Mouse (Mus musculus): ENCODE data around the gene Cntn4.
"Not testable (repeated sequence)": the region's sequence is repeated elsewhere in the genome, so short reads cannot be mapped to it uniquely, and the experiment has no call there.

Gene Cntn4

DNA sequence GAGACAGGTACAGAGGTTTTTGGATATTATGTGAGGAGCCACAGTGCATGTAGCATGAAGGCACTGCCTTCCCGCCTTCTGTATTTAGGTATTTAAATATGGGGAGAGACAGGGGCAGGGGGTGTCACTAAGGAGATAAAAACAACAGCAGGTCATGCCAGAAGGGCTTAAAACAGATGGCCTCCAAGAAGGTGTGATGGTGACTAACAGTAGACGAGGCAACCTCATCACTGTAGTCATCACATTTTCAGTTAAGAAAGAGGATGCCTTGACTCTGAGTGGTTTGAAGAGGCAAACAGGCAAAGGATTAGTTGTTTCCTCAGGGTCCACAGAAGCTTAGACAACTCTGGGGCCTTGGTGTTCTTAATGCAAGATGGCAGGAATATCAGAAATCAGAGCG is 655.0 kb downstream of the Cntn4 start:
- DNase-seq (ENCODE audit: low read depth) = no peak

DNA sequence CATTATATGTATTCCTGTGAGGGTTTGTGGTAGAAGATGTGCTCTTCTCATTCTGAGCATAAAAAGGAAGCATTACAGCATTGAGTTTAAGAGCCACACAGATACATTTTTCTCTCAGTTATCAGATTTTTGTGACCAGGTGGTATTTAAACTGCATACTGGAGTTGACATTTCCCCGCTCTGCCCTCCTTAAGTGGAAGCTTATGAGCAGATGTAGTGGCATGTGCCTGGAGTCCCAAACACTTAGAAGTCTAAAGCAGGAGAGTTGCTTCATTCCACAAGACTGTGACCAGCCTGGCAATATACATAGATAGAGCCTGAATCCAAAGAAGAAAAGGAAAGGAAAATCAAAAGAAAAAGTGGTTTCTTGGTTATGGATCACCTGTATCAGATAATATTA is 655.5 kb downstream of the Cntn4 start:
- DNase-seq (ENCODE audit: low read depth) = no peak

DNA sequence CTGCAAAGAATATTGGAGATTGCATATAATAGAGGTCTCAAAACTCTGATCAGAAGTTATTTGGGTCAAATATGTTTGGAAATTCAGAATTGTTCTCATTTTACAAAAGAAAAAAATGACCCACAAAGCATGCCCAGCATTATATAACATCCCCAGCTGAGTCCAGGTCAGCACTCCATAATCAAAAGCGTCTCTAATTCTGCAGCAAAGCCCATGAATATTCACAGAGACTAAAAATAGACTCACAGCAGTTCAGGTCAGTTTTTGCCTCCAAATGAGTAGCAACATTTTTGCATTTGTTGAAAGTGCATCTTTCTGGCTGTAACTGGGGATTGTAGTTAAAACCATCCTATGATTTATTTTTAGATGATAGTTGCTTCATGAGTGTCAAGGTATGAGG is 657.6 kb downstream of the Cntn4 start:
- DNase-seq (ENCODE audit: low read depth) = no peak

DNA sequence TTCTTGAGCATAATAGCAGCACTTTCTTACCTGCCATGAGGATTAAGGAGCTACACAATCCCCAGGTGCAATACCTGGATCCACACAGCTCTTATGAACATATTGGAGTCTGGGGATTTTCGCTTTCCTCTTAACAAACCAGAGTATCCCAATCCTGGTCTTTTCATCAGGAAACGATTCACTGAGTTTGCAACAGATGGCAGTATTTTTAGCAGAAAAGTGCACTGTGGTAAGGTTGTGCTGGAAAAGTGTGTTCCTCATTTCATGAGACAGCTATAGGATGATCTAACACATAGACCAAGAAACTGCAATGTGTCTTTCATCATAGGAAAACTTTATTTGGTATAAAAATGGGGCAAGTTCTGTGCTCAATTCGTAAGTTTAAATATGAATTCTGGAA is 659.3 kb downstream of the Cntn4 start:
- no peak for DNase-seq (ENCODE audit: low read depth)

DNA sequence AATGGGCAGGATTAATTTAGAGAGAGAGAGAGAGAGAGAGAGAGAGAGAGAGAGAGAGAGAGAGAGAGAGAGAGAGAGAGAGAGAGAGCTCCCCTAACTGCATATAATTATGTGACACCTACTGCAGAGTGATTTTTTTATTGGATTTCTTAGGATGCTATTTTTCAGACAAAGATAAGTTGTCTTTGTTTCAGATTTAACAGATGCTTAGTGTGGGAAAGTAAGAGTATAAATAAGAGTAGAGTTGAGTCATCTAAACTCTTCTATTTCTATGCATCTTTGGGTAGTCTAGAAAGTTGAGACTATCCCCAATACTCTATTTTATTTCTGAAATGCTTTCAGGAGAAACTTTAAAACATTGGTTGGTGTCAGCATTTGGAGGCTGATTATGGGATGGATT is 660.4 kb downstream of the Cntn4 start:
- no peak for DNase-seq (ENCODE audit: low read depth)

DNA sequence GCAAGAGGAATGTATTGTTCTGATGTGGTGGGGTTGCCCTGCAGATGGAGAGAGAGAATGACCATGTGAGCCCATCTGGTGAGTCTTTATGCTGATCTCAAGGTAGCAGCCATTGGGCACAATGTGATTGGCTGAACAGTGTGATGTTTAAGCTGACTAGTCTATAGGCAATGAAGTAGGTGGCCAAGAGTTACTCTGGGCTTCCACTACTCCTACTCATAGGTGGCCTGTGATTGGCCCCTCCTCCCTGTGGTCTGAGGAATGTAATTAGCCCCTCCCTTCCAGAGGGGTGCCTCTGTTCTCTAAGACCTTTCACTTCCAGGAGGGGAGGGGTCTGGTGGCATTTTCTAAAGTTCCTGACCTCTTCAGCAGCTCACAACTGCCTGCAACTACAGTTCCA is 663.7 kb downstream of the Cntn4 start:
- DNase-seq (ENCODE audit: low read depth) = no peak

DNA sequence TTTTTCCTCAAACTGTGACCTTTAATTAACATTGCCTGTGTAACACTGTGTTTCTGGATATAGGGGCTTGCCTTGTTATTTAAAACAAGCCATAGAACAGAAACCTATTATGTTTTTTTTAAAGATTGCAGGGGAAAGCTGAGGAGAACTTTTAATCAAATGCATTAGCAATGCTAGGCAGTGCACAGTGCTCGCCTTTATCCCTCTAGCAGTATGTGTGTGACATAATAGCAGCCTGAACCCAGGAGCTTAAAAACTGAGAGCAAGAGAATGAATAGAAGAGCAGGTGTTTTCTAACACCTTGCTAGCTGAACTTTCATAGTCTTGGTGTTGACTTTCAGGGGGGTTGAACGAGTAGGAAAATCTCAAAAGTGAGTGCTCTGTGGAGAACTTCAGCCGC is 672.6 kb downstream of the Cntn4 start:
- DNase-seq (ENCODE audit: low read depth) = no peak

DNA sequence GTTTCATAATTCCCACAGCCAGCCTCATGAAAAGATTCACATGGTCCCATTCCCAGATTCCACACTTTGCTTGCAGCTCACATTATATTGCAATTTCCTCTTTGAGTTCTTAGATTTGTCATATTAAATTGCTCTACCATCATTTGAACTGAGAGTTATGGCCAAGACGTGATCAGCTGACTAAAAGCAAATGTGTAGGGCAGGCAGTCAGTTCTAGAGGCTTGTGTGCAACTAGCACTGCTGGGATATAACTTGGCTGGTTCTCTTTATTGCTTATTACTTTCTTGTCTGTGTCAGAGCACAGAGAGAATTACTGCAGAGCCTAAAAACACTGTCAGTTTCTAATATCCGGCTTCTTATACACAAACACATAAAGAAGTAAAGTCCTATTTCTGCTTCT is 673.9 kb downstream of the Cntn4 start:
- no peak for DNase-seq (ENCODE audit: low read depth)

DNA sequence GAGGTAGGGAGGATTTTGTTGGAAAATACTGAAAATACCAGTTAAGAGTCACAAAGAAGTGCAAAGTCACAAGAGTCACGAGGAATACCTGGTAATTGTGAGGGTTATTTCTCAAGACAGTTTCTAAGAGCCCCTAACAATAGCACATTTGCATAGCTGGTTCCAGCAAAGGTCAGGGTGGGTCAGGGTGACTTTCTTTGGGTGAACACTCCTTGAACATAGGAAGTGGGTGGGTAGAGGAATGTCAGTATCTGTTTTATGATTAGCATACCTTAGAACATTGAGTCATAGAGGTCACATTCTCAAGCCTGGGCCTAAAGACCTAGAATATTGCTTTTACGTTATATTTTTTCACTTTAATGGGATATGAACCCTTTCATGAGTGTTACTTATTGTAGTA is 681.3 kb downstream of the Cntn4 start:
- DNase-seq (ENCODE audit: low read depth) = not testable (repeated sequence)

DNA sequence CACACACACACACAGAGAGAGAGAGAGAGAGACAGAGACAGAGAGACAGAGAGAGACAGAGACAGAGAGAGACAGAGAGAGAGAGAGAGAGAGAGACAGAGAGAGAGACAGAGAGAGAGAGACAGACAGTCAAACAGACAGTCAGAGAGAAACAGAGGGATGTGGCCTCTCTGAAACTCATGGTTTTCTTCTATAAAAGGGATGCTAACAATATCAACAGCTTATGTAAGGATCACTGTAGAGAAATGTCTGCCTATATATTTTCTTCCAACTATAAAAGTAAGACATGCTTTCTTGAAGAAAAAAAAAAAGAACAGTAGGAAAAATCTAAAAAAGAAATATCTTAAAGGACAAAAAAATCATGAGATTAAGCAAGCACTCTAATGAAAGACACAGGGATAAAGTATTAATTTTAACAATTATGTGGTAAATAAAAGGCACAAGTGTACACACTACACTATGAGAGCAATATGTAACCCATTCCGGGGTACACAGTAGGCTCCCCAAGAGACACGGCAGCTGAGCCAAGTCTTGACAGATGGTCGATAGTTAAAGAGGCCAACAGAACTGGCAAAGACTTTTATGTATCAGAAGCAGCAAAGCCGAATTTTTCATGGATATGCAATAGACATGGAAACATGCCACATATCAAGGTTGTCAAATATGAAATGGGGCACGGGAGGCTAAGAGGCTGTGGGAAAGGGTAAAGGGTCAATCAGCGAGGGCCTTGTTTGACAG is 704.0 kb downstream of the Cntn4 start:
- no peak for DNase-seq (ENCODE audit: low read depth)

DNA sequence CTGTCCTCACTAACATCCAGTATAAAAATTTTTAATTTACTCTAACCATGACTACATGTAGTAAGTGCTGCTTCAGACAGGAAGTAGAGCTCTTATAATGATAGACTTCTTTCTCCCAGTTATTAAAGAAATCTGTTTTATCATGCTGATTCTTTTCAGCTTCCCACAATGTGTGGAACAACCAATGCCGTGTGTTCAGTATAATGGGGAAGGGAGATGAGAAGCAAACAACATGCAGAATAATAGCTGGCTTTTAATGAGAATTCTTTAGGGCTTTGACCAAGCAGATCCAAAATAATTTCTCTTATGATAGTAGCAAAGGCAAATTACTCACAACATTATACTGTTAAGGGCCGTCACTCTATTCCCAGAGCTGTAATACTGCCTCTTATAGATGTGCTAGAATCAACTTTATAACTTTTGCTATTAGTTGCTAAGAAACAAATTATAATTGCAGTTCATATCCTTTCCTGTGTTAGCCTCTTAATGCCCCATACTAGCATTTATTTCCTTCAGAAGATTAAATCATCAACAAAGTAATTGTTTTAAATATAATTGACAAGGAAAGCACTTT is 710.5 kb downstream of the Cntn4 start:
- DNase-seq (ENCODE audit: low read depth) = no peak

DNA sequence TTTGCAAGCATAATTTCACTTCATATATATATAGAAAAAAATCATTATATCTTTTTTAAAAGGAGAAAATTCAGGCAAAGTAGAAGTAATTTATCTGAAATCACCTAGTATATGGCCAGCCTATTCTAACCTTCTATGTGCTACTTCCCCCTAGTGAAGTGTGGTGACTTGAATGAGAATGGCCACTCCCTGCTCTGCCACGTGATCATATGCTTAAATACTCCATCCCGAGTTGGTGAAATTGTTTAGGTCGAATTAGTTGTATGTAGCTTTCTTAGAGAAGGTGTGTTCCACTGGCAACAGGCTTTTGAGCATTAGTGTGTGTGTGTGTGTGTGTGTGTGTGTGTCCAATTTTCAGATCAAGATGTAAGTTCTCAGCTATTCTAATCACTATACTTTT is 730.6 kb downstream of the Cntn4 start:
- no peak for DNase-seq (ENCODE audit: low read depth)

DNA sequence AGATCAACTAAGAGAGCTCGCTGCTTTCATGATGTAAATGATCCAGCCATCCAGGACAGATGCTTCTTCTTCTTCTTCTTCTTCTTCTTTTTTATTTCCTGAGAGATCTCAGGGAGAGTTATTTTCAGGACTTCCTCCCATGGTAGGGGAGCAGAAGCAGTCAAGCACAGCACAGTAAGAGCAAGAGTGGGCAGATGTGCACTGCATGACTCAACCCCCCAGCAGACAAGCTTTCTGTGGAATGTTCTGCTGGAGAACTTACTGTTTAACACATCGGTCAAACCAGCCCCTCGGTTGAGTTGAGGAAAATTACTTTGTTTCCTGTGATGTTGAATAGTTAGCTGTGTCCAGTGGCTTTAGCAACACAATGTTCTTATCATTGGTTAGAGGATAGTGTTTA is 731.2 kb downstream of the Cntn4 start:
- no peak for DNase-seq (ENCODE audit: low read depth)

DNA sequence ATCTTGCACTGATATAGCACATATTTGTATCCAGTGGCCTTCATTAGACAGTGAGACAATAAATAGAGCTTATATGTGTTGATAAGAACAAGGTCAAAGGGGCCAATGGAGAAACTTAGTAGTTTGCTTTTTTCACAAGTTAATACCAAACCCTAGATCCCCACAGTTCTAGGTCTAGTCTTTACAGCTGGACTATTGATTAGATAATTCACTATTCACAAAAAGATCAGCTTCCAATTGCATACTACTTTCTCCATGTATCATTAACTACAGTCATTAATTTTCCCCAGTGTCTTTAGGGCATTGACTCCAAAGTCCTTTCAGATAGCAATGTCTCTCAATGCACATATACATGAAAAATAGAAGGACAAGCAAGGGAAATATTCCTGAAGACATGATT is 745.5 kb downstream of the Cntn4 start:
- no peak for DNase-seq (ENCODE audit: low read depth)

DNA sequence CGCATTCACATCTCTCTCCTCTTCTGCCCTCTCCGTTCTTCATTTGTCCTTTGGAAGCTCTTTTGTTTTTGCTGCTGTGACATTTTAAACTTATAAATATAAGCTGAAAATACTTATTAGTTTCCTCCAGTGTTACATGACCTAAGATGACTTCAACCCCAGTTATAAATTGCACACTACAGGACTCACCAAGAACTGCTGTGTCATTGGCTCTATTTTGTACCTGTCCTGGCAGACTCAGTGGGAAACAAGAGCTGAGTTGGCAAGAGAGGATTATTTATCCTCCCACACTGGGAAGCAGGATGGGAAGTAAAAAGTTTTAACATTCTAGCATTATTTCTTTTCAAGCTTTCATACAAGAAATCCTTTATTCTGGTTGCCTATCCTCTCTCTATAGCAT is 746.0 kb downstream of the Cntn4 start:
- no peak for DNase-seq (ENCODE audit: low read depth)

DNA sequence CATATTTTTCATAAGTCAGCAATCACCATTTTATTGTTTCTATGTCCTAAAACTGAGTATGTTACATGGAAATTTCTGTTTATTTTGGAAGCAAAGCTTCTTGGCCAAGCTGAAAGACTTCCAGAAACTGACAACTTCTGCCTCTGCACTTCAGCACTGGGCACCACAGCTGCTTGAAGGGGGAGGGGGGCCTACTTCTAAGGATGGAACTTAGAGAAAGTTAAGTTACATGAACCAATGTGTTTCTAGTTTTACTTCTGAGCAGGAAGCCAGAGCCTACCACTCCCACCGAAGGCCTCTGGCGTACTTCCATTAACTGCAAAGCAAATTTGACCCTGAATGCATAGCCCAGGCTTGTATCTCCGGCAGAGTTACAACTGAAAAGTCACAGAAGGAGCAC is 749.2 kb downstream of the Cntn4 start:
- no peak for DNase-seq (ENCODE audit: low read depth)

DNA sequence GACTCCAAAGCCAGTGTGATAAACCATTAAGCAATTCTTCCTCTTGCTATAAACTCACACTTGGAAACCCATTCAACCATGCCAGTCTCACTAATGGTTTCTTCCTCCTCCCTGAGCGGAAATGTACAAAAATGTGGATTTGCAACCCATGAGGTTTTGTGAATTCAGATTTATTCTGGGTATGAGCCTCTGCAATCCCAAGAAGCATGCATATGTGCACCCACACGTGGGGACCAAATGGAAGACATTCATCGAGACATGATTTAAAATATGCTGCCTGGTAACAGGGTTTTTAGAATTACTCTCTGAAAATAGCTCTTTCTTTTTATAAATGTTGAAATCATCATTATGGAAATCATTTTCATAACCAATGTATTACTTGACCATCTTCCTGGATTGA is 754.0 kb downstream of the Cntn4 start:
- DNase-seq (ENCODE audit: low read depth) = no peak

DNA sequence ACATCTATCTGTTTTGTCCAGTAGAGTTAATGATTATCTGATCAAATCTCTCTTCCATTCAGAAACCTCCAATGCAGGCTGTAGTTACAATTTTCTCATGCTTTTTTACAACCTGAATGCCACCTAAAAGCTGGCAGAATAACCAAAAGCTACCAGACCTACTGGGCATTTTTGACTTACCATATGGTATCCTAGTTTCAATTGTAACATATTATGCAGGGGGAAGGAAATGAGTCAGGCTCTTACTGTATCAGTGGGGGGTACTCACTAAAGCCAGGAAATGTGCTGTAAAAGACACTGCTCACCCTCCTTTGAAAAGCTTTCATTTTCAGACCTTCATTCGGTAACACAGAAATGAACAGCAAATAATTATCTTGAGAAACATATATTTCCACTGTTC is 763.3 kb downstream of the Cntn4 start:
- no peak for DNase-seq (ENCODE audit: low read depth)

DNA sequence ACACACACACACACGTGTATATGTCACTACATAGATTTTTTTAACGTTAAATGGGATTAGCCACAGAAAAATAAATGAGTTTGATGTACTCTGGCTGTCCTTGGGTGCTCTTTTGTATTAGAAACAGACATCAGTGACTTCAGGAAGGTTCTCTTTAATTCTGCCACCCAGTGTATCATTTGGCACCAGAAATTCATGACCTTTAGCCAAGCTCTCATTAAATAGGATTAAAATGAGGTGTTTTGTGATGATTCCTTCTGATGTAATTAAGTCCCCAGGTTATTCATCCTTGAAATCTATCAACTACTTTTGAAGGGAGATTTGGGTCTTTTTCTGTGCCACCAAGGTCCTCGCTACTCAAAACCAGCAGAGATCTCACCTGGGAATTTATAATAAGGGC is 763.8 kb downstream of the Cntn4 start:
- no peak for DNase-seq (ENCODE audit: low read depth)

DNA sequence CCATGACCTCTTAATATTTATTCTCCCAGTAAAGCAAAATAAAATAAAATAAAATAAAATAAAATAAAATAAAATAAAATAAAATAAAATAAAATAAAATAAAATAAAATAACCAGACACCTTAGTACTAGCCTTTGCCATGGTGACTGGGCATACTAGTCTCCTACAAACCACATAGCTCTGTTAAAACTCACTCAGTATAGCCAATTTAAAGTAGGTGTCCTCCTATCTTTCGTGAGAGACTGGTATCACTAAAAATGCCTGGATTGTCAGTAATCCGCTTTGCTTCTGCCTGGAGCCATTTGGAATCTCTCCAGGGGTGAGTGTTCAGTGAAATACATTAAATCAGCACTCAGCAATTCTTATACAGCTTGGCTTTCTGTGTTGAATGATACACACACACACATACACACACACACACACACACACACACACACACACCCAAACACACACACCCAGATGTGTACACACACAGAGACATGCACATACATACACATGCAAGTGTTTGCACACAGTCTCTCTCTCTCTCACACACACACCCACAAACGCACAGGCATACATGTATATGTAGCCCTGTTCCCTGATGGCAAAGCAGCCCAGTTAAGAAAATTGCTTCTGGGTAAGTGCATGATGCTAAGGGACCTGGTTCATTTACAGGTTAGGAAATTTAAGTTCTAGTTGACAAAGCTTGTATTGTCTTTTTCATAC is 776.8 kb downstream of the Cntn4 start:
- no peak for DNase-seq (ENCODE audit: low read depth)

DNA sequence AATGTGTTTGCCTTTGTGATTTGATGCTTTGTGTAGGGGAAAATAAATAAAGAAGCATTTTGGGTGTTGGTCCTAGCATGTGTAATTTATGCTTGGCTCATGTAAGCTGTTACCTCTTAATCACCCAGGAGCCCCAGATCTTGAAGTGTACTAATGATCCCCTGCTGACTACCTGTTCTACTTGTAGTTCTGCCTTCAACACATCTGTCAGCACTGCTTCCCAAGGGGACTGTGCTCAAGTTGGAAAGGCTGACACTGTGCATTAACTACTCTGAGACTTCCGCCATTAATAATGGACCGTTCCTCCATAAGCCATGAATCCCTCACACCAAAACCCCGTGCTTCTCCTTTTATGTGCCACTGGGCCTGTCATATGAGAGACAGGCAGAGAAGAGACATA is 778.2 kb downstream of the Cntn4 start:
- no peak for DNase-seq (ENCODE audit: low read depth)

DNA sequence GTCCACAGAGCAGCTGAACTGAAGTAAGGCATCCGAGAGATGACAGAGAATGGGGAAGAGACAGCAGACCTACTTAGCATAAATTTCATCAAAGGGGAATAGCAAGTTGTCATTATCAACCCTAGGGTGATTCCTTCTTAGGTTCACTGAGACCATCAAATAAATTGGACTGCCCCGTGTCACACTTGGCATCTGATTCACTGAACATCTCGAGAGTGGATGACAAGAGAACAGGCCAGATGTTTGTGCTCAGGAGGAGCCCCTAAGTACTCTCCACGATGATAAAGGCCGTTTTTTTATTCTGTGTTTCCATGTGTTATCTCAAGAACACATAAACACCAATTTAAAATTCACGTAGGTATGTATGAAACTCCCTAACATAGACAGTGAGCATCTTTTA is 780.7 kb downstream of the Cntn4 start:
- no peak for DNase-seq (ENCODE audit: low read depth)

DNA sequence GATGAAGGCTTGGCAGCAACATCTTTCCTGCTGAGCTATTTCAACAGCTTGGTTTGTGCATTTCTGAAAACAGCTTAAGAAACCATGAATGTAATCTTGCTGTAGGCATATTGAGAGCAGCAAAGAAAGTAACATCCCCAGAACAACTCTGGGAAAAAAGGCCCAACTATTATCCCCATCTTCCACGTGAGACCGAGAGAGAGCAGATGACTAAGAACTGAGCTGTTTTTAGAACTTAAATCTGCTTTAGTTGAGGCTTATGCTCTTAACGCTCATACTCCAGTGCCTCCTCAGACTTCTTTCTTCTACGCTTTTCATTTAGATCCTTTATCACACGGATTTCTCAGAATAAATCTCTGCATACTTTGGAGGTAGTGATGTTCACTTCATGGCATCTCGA is 784.9 kb downstream of the Cntn4 start:
- no peak for DNase-seq (ENCODE audit: low read depth)

DNA sequence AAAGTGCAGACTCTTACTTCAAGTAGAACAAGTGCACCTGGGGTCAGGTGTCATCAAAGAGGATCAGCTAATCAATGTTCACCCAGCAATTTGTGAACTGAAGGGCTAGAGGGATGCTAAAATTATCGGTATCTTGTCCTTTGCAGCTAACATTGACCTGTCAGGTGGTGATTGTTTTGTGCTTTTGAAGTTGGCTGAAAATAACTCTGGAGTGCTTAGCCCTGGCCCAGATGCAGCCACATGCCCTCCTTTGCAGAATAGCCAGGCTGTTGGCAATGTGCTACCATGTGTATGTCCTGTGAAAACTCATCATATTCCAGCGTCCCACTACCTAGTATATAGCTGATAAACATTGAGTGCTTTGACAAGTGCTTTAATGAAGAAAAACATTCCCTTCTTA is 786.4 kb downstream of the Cntn4 start:
- DNase-seq (ENCODE audit: low read depth) = no peak
